Mouse (Mus musculus): ENCODE results near the gene Usp40. TPM values are rescaled to one million over a fixed set of nuclear protein-coding genes. Genes with fewer than 3 reads are reported as not detected.

Gene Usp40
- polyA plus RNA-seq, 1 experiment from 2014 or later, result 41.8 TPM

- no peaks in the 10 kb centered on the region for H3K27me3 ChIP-seq (ENCODE audit: low read depth, poor library complexity, severe bottlenecking)
- H3K4me3 ChIP-seq, result no peak overlapping the region
- peaks cover 98% of the 10 kb centered on the region for H3K36me3 ChIP-seq
- DNase-seq (ENCODE audit: low spot score), result no peak
- no peaks in the 10 kb centered on the region for H3K9me3 ChIP-seq (replicated peaks)
- 90% methylated on average over 2 of the region's 2 CpGs for WGBS
- no peak overlapping the region for H3K27ac ChIP-seq
- H3K4me1 ChIP-seq, result no peaks in the 10 kb centered on the region
Observed at GRCm38 (mm10) chr1:87992716-87993115, 15.6 kb downstream of the Usp40 start.

GRCm38 (mm10) chr1:87982291-87982690 lies 26.1 kb downstream of the Usp40 start:
- Histone ChIP-seq H3K27me3 (ENCODE audit: low read depth, poor library complexity, severe bottlenecking) (no peaks in the 10 kb centered on the region), H3K4me1 (no peaks in the 10 kb centered on the region), H3K36me3 (peaks cover 96% of the 10 kb centered on the region), H3K27ac (no peak overlapping the region), H3K4me3 (no peak overlapping the region), H3K9me3 (replicated peaks) (no peaks in the 10 kb centered on the region)
- WGBS, result 90% methylated on average over 4 of the region's 4 CpGs
- DNase-seq (ENCODE audit: low spot score), result no peak

GRCm38 (mm10) chr1:87970381-87970780 lies 38.0 kb downstream of the Usp40 start:
- peaks cover 80% of the 10 kb centered on the region for H3K36me3 ChIP-seq
- no peak overlapping the region for H3K4me3 ChIP-seq
- no peak for DNase-seq (ENCODE audit: low spot score)
- H3K27ac ChIP-seq, result no peak overlapping the region
- H3K9me3 ChIP-seq (replicated peaks), result no peaks in the 10 kb centered on the region
- 89% methylated on average over 4 of the region's 4 CpGs for WGBS
- no peaks in the 10 kb centered on the region for H3K27me3 ChIP-seq (ENCODE audit: low read depth, poor library complexity, severe bottlenecking)
- H3K4me1 ChIP-seq, result no peaks in the 10 kb centered on the region

DNA sequence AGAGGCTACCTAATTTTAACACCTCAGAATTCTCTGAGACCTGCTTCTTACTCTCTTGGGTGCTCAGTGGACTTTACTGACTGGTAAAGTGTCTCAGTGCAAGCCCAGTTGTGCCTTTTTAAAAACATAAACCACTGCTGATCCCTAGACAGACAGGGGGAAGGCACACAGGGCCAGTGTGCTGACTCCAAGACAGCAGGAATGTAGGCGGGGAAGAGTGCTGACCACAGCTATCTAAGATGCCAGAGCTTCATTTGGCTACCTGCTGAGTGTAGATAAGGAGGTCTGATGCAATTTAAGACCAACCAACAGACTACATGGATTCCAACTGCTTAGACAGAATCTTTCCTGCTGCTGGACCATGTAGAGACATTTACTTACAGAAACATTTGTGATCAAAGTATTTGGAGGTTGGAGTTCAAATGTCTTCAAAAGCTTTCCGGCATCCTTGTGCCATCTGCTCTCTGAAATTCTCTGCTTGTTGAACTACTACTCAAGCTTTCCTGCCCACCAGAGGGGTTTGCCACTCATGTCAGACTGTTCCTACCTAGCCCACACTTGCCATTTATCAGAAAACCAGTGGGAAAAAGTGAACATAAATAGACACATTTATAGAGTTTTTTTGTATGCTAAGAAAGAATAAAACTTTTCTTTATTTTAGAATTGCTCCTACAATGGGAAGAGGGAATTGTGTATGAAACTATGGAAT lies 46.7 kb downstream of the Usp40 start:
- Histone ChIP-seq H3K9me3 (replicated peaks) (no peaks in the 10 kb centered on the region), H3K4me1 (no peaks in the 10 kb centered on the region), H3K27ac (no peak overlapping the region), H3K27me3 (ENCODE audit: low read depth, poor library complexity, severe bottlenecking) (no peaks in the 10 kb centered on the region), H3K4me3 (no peak overlapping the region), H3K36me3 (peaks cover 83% of the 10 kb centered on the region)
- DNase-seq (ENCODE audit: low spot score), result no peak
- WGBS, result 84% methylated on average over 2 of the region's 2 CpGs

GRCm38 (mm10) chr1:87960752-87961151 lies 47.6 kb downstream of the Usp40 start:
- H3K36me3 ChIP-seq, result peaks cover 83% of the 10 kb centered on the region
- H3K27ac ChIP-seq, result no peak overlapping the region
- DNase-seq (ENCODE audit: low spot score), result no peak
- H3K27me3 ChIP-seq (ENCODE audit: low read depth, poor library complexity, severe bottlenecking), result no peaks in the 10 kb centered on the region
- H3K9me3 ChIP-seq (replicated peaks), result no peaks in the 10 kb centered on the region
- no peak overlapping the region for H3K4me3 ChIP-seq
- H3K4me1 ChIP-seq, result no peaks in the 10 kb centered on the region
- 94% methylated on average over 4 of the region's 4 CpGs for WGBS

DNA sequence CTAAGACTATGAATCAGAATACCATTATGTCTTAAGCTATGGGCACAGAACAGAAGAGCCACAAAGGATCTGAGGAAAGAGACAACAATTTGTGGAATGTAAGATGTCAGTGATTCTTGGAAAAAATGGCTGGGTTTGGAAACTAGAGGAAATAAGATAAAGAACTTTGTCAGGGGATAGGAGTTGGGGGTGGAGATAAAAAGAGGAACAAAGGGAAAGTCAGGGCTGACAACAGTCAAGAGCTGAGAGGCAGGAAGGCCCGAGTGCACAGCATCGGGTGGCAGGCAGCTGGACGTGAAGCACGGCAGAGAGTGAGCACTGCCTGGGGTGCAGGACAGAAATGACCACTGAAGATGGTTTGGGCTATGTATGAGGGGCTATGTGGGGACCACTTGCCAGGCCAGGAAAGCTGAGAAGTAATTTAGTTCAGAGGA lies 48.3 kb downstream of the Usp40 start:
- Histone ChIP-seq H3K27me3 (ENCODE audit: low read depth, poor library complexity, severe bottlenecking) (no peaks in the 10 kb centered on the region), H3K4me1 (no peaks in the 10 kb centered on the region), H3K27ac (no peak overlapping the region), H3K4me3 (no peak overlapping the region), H3K9me3 (replicated peaks) (no peaks in the 10 kb centered on the region), H3K36me3 (peaks cover 83% of the 10 kb centered on the region)
- WGBS, result 81% methylated on average over 4 of the region's 4 CpGs
- DNase-seq (ENCODE audit: low spot score), result no peak

DNA sequence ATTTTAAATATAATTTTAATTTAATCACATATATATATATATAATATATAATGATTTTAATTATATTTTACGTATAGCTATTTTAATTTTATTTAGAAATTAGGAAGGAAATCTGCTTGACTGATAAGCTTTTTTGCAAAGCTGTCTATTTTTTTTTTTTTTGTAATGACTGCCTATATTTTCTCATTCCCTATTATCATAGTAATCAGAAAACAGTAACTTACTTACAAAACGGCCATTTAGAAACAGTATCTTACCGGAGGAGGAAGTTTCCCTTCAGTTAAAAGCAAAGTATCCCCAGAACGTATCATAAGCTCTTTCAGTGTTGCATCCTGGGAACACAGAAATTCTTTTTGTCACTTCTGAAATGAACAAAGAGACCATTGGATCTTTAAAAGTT lies 48.8 kb downstream of the Usp40 start:
- 92% methylated on average over 4 of the region's 4 CpGs for WGBS
- Histone ChIP-seq H3K9me3 (replicated peaks) (no peaks in the 10 kb centered on the region), H3K27ac (no peak overlapping the region), H3K4me1 (no peaks in the 10 kb centered on the region), H3K27me3 (ENCODE audit: low read depth, poor library complexity, severe bottlenecking) (no peaks in the 10 kb centered on the region), H3K36me3 (peaks cover 83% of the 10 kb centered on the region), H3K4me3 (no peak overlapping the region)
- DNase-seq (ENCODE audit: low spot score), result no peak

GRCm38 (mm10) chr1:87958931-87959330 lies 49.4 kb downstream of the Usp40 start:
- no peaks in the 10 kb centered on the region for H3K9me3 ChIP-seq (replicated peaks)
- DNase-seq (ENCODE audit: low spot score), result no peak
- no peak overlapping the region for H3K27ac ChIP-seq
- H3K4me1 ChIP-seq, result no peaks in the 10 kb centered on the region
- no peaks in the 10 kb centered on the region for H3K27me3 ChIP-seq (ENCODE audit: low read depth, poor library complexity, severe bottlenecking)
- peaks cover 83% of the 10 kb centered on the region for H3K36me3 ChIP-seq
- H3K4me3 ChIP-seq, result no peak overlapping the region
- WGBS, result 98% methylated on average over 1 of the region's 1 CpGs

- Histone ChIP-seq H3K9me3 (replicated peaks) (no peaks in the 10 kb centered on the region), H3K27me3 (ENCODE audit: low read depth, poor library complexity, severe bottlenecking) (no peaks in the 10 kb centered on the region), H3K4me1 (no peaks in the 10 kb centered on the region), H3K36me3 (peaks cover 97% of the 10 kb centered on the region), H3K4me3 (no peak overlapping the region), H3K27ac (no peak overlapping the region)
- 89% methylated on average over 3 of the region's 3 CpGs for WGBS
- DNase-seq (ENCODE audit: low spot score), result no peak
Observed at GRCm38 (mm10) chr1:87953073-87953472, 55.3 kb downstream of the Usp40 start.

GRCm38 (mm10) chr1:87951641-87952040 lies 56.7 kb downstream of the Usp40 start:
- H3K9me3 ChIP-seq (replicated peaks), result no peaks in the 10 kb centered on the region
- no peaks in the 10 kb centered on the region for H3K27me3 ChIP-seq (ENCODE audit: low read depth, poor library complexity, severe bottlenecking)
- peaks cover 97% of the 10 kb centered on the region for H3K36me3 ChIP-seq
- no peak overlapping the region for H3K27ac ChIP-seq
- WGBS, result 89% methylated on average over 3 of the region's 3 CpGs
- no peaks in the 10 kb centered on the region for H3K4me1 ChIP-seq
- no peak overlapping the region for H3K4me3 ChIP-seq
- no peak for DNase-seq (ENCODE audit: low spot score)

DNA sequence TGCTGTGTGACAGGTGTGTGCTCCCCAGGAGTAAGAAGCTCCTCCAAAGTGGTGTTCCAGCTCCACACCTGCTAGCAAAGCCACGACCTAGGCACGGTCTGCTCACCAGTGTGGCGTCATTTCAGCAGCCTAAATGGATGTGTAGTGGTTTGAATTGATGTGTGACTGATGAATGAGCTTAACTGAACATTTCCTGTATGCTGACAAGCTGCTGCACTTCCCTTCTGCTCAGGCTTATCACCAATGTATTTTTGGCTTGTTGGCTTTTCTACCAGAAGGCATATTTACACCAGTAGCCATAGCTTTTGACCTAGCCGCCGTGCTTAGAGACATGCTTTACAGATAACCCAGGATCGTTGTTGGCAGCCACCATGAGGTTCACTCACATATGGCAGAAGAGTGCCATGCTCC lies 60.7 kb downstream of the Usp40 start:
- Histone ChIP-seq H3K27ac (no peak overlapping the region), H3K36me3 (peaks cover 99% of the 10 kb centered on the region), H3K27me3 (ENCODE audit: low read depth, poor library complexity, severe bottlenecking) (no peaks in the 10 kb centered on the region), H3K4me1 (no peaks in the 10 kb centered on the region), H3K9me3 (replicated peaks) (no peaks in the 10 kb centered on the region), H3K4me3 (no peak overlapping the region)
- 89% methylated on average over 6 of the region's 6 CpGs for WGBS
- no peak for DNase-seq (ENCODE audit: low spot score)

DNA sequence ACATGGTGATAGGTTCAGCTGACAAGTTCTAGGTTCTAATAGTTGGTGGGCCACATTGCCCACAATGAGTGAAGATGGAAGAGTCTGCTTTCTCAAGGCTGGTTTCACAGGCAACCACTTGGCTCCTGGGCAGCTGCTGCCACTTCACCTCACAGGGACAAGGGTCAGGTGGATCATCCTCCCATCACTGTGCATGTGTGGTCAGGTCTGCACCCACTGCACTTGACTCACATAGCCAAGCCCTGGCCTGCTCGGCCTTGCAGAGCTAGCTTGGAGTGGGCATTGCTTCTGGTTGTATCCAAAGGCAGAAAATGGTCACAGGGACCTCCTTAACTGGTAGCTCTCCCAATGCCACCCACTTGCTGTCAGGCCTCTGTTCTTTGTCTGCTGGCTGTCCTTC lies 66.6 kb downstream of the Usp40 start:
- 96% methylated on average over 1 of the region's 1 CpGs for WGBS
- Histone ChIP-seq H3K4me1 (no peaks in the 10 kb centered on the region), H3K27ac (no peak overlapping the region), H3K27me3 (ENCODE audit: low read depth, poor library complexity, severe bottlenecking) (no peaks in the 10 kb centered on the region), H3K36me3 (peaks cover 100% of the 10 kb centered on the region), H3K9me3 (replicated peaks) (no peaks in the 10 kb centered on the region), H3K4me3 (no peak overlapping the region)
- DNase-seq (ENCODE audit: low spot score), result no peak

DNA sequence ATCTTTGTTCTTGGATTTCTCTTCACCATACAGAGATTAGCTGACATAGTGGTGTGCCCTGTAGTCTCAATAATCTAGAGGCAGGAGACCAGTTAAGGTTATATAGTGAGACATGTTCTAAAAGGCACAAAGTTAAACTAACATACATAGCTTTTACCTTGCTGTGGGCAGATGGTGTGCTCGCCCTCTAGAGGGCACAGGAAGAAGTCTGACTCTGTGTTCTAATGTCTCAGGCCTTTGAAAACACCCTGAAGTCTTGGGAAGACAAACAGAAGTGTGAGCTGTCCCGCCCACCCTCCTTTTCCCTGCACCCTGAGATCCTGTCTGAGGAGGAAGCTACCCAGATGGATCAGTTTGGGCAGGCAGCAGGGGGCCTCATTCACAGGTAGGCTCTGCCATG lies 71.8 kb downstream of the Usp40 start:
- DNase-seq (ENCODE audit: low spot score), result no peak
- H3K36me3 ChIP-seq, result peaks cover 91% of the 10 kb centered on the region
- H3K27ac ChIP-seq, result no peak overlapping the region
- H3K9me3 ChIP-seq (replicated peaks), result no peaks in the 10 kb centered on the region
- no peak overlapping the region for H3K4me3 ChIP-seq
- 36% methylated on average over 2 of the region's 2 CpGs for WGBS
- no peaks in the 10 kb centered on the region for H3K27me3 ChIP-seq (ENCODE audit: low read depth, poor library complexity, severe bottlenecking)
- no peaks in the 10 kb centered on the region for H3K4me1 ChIP-seq

- H3K27ac ChIP-seq, result no peak overlapping the region
- H3K4me3 ChIP-seq, result no peak overlapping the region
- peaks cover 91% of the 10 kb centered on the region for H3K36me3 ChIP-seq
- WGBS, result 92% methylated on average over 7 of the region's 7 CpGs
- no peaks in the 10 kb centered on the region for H3K9me3 ChIP-seq (replicated peaks)
- DNase-seq (ENCODE audit: low spot score), result no peak
- H3K4me1 ChIP-seq, result no peaks in the 10 kb centered on the region
- H3K27me3 ChIP-seq (ENCODE audit: low read depth, poor library complexity, severe bottlenecking), result no peaks in the 10 kb centered on the region
Observed at GRCm38 (mm10) chr1:87936075-87936474, 72.3 kb downstream of the Usp40 start.
